Mouse (Mus musculus) G1E (cell line): Measurements from ENCODE around the gene Mxi1.

Source experiments
- CTCF ChIP-seq: IDR thresholded peaks from 2 replicates; pipeline ENCODE4 v1.5.1; 2012; ENCODE audit warnings: low read depth, low read length, inconsistent platforms, mixed read lengths
- GATA1 ChIP-seq: IDR thresholded peaks from 2 replicates; pipeline ENCODE4 v1.6.1; 2012; ENCODE audit warnings: borderline replicate concordance, low read length, inconsistent platforms, mixed read lengths
- TAL1 ChIP-seq: conservative IDR thresholded peaks from 2 replicates; pipeline ENCODE4 v1.6.1; 2012; ENCODE audit warnings: low read depth, low read length, inconsistent platforms, mixed read lengths

- no peak for TF ChIP-seq TAL1
- no peak for TF ChIP-seq CTCF
- TF ChIP-seq GATA1: no peak
Measured at GRCm38 (mm10) chr19:53314530-53315208, 4.4 kb downstream of the Mxi1 start.
